ENCODE assay signal across 8 mouse cellular contexts in the genomic region with DNA sequence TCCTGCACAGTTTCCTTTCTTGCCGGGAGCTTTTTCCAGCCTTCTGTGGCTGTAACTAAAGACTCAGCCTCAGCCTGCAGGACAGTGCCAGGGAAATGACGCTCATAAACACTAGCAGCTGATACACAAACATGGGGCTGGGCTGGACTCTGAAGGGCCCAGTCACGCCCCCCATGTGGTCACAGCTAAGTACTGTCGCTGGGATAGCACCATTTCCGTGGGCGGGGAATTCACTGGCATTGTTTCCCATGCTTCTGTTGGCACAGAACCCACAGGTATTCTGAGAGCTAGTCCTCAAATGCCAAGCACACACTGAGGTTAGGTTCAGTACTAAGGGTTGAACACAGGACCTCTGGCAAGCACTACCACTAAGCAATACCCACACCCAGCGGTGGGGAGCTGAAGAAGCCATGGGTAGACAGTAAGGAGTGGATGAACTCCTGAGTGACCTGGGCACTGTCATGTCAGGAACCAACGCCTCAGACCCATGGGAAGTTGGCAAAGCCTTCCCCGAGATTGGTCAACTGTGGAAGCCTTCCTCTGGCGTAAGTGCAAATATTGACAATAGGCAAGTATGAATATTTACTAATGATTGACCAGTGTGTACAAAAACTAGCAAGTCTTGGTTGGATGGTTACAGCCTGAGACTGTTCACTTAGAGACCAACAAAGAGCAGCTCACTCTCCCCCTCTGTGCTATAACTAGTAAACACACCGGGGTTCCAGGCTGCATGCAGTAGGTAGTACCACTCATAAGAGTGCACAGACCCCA. TPM values are rescaled to one million over a fixed set of nuclear protein-coding genes. Genes with fewer than 3 reads are reported as not detected.
DNase-seq lines count a peak whose midpoint lies in the region; ATAC-seq lines count a peak whose summit lies in the region.

No protein-coding gene starts in this region.

- DNase-seq in adrenal gland, adult 2 months: peak; percentile 18
- DNase-seq in adrenal gland, adult (ENCODE audit: inconsistent age in 2 of 2, low spot score in 1 of 2): no peak
- DNase-seq in right cerebral cortex, postnatal 10 days (ENCODE audit: low spot score in 2 of 2): peak; percentile 43 to 60
- no peak for DNase-seq in right cerebral cortex, postnatal 4 days
- peak; percentile 31 to 64 for DNase-seq in kidney, postnatal 36 days
- DNase-seq in retina, postnatal 1 day: peak; percentile 35

- no peak for ATAC-seq in erythroid progenitor cell, adult 5-6 weeks (replicated peaks; ENCODE audit: low FRiP score, poor library complexity, severe bottlenecking)
- no peak for ATAC-seq in monocyte, adult 5-6 weeks (replicated peaks; ENCODE audit: insufficient number of reproducible peaks, low FRiP score, low TSS enrichment, poor library complexity, severe bottlenecking)

RNA-seq across cellular contexts. Expression of a gene that starts 38.2 kb away (rescaled TPM):
- total RNA-seq in adrenal gland, adult 2 months (2021): 1 to 10 TPM; 5.2 to 8.9 TPM
- 1.7 and 1.8 TPM in 2 replicates for polyA plus RNA-seq in adrenal gland, adult 2 months (2012; rRNA removed)
- not detected in 2 replicates for total RNA-seq in erythroid progenitor cell, adult 5-6 weeks (2015; ENCODE audit: low replicate concordance)
- total RNA-seq in erythroid progenitor cell, adult 5-6 weeks (2017; ENCODE audit: low replicate concordance): not detected in 2 replicates
- total RNA-seq in monocyte, adult 5-6 weeks (2017): 0.39 to 0.57 TPM in 2 of 3 replicates, not detected in the other

RNA-seq across cellular contexts. Expression of a gene that starts 41.5 kb away (rescaled TPM):
- total RNA-seq in adrenal gland, adult 2 months (2021): 100 to 1,000 TPM; 152 to 160 TPM
- polyA plus RNA-seq in adrenal gland, adult 2 months (2012; rRNA removed): 30.1 and 32.5 TPM in 2 replicates
- 8.0 and 12.3 TPM in 2 replicates for total RNA-seq in erythroid progenitor cell, adult 5-6 weeks (2015; ENCODE audit: low replicate concordance)
- total RNA-seq in erythroid progenitor cell, adult 5-6 weeks (2017; ENCODE audit: low replicate concordance): 6.9 and 15.3 TPM in 2 replicates
- total RNA-seq in monocyte, adult 5-6 weeks (2017): 19.0 to 26.5 TPM (median 26.5 TPM) in 3 replicates

RNA-seq across cellular contexts. Expression of a gene that starts 45.2 kb away (rescaled TPM):
- total RNA-seq in adrenal gland, adult 2 months (2021): 1 to 10 TPM; 4.3 to 6.1 TPM
- 1.5 and 1.7 TPM in 2 replicates for polyA plus RNA-seq in adrenal gland, adult 2 months (2012; rRNA removed)
- not detected in 2 replicates for total RNA-seq in erythroid progenitor cell, adult 5-6 weeks (2015; ENCODE audit: low replicate concordance)
- not detected in 2 replicates for total RNA-seq in erythroid progenitor cell, adult 5-6 weeks (2017; ENCODE audit: low replicate concordance)
- total RNA-seq in monocyte, adult 5-6 weeks (2017): not detected in 3 replicates

RNA-seq across cellular contexts. Expression of a gene that starts 50.0 kb away (rescaled TPM):
- 10 to 100 TPM; 28.6 to 46.1 TPM for total RNA-seq in adrenal gland, adult 2 months (2021)
- polyA plus RNA-seq in adrenal gland, adult 2 months (2012; rRNA removed): 67.3 and 78.0 TPM in 2 replicates
- not detected in 2 replicates for total RNA-seq in erythroid progenitor cell, adult 5-6 weeks (2015; ENCODE audit: low replicate concordance)
- total RNA-seq in erythroid progenitor cell, adult 5-6 weeks (2017; ENCODE audit: low replicate concordance): not detected in 2 replicates
- not detected in 3 replicates for total RNA-seq in monocyte, adult 5-6 weeks (2017)

RNA-seq across cellular contexts. Expression of a gene that starts 51.0 kb away (rescaled TPM):
- 1 to 10 TPM; 1.2 to 3.6 TPM for total RNA-seq in adrenal gland, adult 2 months (2021)
- polyA plus RNA-seq in adrenal gland, adult 2 months (2012; rRNA removed): 9.2 and 10.2 TPM in 2 replicates
- total RNA-seq in erythroid progenitor cell, adult 5-6 weeks (2015; ENCODE audit: low replicate concordance): not detected in 2 replicates
- total RNA-seq in erythroid progenitor cell, adult 5-6 weeks (2017; ENCODE audit: low replicate concordance): not detected in 2 replicates
- not detected in 3 replicates for total RNA-seq in monocyte, adult 5-6 weeks (2017)

Comparison
In these comparisons a context has a peak if more than half of its experiments do, and no peak if none do; other contexts are left out.
1. DNase-seq: peak in adrenal gland, adult 2 months (single experiment), right cerebral cortex, postnatal 10 days (2 of 2), kidney, postnatal 36 days (2 of 2) and retina, postnatal 1 day (single experiment); none in adrenal gland, adult (0 of 2) and right cerebral cortex, postnatal 4 days (single experiment).